Mouse (Mus musculus) layer of hippocampus, adult 9-10 months (tissue): ENCODE measurements around the gene Nutf2-ps1.
A peak's percentile ranks its signal among the peaks of the same experiment; 100 is the strongest.
"Not testable (repeated sequence)": the region's sequence is repeated elsewhere in the genome, so short reads cannot be mapped to it uniquely, and the experiment has no call there.

Experiments
- DNase-seq: peaks from one replicate; pipeline ENCODE4 v3.0.0; 2022; ENCODE audit warnings: low spot score

Gene Nutf2-ps1

DNA sequence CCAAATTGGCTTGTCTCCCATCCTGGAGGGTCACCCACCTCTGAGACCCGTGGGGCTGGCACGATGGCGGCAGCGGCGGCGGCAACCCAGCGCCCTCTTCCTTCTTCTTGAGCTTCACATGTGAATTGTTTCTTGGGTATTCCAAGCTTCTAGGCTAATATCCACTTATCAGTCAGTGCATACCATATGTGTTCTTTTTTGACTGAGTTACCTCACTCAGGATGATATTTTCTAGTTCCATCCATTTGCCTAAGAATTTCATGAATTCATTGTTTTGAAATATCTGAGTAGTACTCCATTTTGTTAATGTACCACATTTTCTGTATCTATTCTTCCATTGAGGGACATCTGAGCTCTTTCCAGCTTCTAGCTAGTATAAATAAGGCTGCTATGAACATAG is at the start of gene Nutf2-ps1:
TSS of gene Nutf2-ps1 (minus strand) at position 101 of the 400 bp plus-strand sequence.
- DNase-seq, result not testable (repeated sequence)

DNA sequence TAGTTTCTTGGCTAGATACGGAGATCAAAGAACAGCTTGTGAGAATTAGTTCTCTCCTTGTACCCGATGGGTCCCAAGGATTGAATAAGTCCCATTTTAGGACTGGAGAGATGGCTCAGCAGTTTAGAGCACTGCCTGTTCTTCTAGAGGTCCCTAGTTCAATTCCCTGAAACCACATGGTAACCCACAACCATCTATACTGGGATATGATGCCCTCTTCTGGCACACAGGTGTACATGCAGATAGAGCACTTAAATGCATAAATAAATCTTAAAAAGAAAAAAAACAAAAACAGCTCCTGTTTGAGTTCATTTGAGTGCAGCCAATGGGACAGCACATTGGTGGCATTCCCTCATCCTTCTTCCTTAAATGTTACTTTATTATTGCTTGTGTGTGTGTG is 49.2 kb upstream of the Nutf2-ps1 start:
- no peak for DNase-seq

- no peak for DNase-seq
Measured at GRCm38 (mm10) chr19:53621681-53622080, 32.8 kb upstream of the Nutf2-ps1 start.

GRCm38 (mm10) chr19:53608921-53609320 is 20.1 kb upstream of the Nutf2-ps1 start:
- no peak for DNase-seq

- DNase-seq, result no peak
Measured at GRCm38 (mm10) chr19:53601363-53601655, 12.4 kb upstream of the Nutf2-ps1 start.

- DNase-seq, result no peak
Measured at GRCm38 (mm10) chr19:53600549-53601362, 11.9 kb upstream of the Nutf2-ps1 start.

GRCm38 (mm10) chr19:53599757-53600539 is 11.1 kb upstream of the Nutf2-ps1 start, which contains the start of gene Smc3:
Gene Smc3 (plus strand): TSS chr19:53600398.
- peak; percentile 98 for DNase-seq

DNA sequence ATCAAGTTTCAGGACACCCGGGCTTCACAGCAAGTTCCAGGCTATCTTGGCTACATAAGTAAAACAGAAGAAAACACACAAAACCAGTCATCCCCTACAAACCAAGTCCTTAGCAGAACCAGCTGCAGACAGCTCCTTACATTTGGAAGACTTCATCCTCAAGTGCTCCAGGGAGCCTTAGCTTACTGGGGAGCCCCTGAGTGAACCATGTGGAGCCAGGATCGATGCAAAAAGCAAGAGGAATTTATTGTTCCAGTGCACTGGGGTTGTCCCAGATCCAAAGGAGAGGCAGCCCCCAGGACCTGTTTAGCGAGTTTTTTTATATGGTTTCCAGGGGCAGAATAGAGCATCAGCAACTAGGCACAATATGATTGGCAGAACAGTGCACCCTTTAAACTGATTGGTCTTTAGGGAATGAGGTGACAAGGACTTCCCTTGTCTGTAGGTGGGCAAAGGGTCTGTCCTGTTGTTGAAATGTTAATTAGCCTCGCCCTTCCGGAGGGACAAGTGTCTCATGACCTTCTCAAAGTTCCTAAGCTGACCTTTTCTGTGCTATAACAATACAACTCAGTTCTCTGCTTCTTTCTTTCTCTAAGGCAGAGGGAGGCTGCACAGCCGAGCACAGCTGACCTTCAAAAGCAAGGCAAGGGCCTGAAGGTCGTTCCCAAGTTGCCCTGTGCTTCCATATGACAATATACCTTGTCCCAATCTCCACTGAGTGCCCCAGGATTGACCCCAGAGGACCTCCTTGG is 8.0 kb upstream of the Nutf2-ps1 start:
- DNase-seq, result no peak

- not testable (repeated sequence) for DNase-seq
Measured at GRCm38 (mm10) chr19:53587686-53588085, 1.2 kb downstream of the Nutf2-ps1 start.

DNA sequence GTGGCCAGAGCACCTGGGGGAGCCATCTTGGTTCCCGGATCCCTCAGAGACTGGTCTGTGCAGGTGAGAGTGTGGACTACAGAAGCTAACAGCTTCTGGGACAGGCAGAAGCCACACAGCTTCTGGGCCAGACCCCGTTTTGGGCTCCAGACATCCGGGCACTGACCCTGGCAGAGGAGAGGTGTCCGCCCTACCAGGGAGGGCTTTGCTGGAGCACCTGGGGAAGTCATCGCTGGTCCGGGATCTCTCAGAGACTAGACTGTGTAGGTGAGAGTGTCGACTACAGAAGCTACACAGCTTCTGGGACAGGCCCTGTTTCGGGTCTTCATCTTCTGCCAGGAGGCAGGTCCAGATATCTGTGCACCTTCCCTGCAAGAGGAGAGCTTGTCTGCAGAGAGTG is 8.6 kb downstream of the Nutf2-ps1 start:
- not testable (repeated sequence) for DNase-seq

DNA sequence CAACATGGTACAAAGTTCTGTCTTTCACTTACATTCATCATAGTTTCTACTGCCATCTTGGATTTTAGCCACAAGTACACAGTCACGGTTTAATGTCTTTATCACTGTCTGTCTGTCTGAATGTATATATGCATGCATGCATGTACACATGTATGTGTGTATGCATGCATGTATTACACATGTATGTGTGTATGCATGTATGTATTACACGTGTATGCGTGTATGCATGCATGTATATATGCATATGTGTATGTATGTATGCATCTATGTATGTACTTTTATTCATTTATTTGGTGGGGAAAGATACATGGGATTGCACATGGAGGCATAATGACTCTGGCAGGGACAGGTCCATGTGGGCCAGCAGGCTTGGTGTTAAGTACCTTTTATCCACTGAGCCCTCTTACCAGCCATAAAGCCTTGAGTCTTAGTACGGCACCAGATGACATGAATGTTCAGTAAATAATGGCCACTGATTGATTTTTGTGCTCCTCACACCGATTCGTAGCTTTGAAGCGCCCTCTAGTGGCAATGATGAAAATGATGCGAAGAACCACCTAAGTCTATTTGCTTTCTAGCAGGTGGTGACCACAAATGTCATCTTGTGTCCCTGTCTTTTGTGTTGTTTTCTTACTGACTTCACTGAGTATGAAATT is 10.1 kb downstream of the Nutf2-ps1 start:
- DNase-seq, result peak; percentile 36

DNA sequence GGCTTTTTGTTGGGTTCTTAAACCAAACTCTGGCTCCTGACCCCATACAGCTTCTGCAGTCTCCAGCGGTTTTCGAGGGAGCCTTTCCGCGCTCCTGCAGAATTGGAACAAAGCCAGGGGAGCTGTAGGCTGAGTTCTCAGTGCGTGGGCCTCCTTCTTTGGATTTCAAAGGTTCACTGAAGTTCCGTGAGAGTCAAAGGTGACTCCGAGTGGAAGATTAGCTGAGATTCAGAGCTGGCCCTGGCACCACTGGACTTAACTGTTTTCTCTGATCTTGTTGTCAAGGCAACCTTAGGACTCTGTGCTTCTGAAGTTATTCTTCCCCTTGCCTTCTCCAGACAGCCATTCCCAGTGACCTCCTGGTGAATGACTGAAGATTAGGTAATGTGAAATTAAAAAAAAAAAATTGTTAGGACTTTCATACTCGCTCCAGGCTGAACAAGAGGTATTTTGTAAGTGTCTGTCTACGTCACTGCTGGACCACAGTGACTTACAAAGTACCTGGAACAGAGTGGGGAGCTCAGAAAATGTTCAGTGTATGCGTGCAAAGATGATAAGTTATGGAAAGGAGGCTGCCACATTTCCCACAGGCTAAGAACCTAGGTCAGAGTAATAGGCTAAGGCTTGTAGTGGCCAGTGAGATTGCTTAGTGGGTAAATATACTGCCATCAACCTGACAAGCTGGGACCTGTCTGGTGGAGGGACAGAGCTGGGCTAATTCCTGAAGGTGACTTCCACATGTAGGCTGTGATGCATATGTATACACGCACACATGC is 11.7 kb downstream of the Nutf2-ps1 start:
- no peak for DNase-seq

DNA sequence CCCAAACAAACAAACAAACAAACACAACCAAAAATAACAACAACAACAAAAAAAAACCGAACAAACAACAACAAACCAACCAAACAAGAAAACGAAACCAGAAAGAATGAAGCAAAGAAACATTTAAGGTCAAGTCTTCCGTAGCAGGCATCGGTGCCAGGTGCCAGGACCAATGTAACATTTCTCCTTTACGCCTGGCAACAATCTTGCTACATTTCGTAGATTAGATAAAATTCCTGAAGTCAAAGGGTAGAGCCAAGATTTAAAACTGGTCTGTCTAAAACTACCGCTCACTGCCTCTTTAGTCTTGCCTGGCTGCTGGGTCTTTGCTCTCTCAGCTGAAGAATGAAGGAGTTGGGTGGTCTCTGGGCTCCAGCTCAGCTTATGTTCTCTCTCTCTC is 12.8 kb downstream of the Nutf2-ps1 start:
- DNase-seq, result no peak

DNA sequence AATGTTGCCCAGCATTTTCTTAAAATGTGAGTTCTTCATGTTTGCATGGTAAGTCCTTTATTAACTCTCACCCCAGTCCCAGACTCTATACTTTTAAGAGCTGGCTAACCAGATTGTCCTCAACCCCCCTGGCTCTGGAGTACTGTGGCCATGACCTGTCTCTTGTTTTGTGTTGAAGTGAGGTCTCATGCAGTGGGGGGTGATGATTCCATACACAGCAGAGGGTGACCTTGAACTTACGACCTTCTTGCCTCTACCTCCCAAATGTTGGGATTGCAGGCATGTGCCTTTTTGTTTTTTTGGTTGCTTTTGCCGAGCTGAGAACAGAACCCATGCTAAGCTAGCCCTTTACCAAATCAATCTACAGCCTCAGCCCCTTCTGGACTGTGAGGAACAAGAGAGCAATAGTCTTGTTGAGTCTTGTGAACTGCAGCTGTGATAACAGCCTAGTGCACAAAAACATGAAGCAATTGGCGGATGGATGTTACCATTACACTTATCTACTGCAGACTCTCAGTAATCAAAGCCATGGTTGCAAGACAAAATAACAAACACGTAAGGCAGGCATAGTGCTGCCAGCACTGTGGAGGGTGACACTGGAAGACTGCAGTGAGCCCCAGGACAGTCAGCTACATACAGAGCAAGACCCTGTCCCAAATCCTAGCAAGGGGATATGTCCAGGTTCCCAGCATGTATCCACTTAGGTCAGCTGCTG is 13.4 kb downstream of the Nutf2-ps1 start:
- no peak for DNase-seq

DNA sequence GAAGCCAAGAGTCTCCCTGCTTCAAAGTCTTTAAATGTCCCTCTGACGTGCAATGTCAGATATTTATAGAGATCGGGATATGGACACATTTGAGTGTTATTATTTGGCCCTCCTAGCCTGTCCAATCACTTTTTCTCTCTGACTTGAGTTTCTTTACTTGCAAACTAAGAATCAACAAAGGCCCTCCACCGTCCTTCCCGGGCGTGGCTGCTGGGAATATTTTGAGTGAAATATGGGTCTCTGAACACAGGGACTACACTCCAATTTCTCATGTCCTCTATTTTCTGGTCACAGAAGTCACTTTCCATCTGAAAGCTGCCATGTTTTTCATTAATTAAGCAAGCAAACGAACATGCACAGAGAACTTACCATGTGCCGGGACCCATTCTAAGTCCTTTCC is 14.3 kb downstream of the Nutf2-ps1 start:
- no peak for DNase-seq

- no peak for DNase-seq
Measured at GRCm38 (mm10) chr19:53574131-53574530, 14.7 kb downstream of the Nutf2-ps1 start.

DNA sequence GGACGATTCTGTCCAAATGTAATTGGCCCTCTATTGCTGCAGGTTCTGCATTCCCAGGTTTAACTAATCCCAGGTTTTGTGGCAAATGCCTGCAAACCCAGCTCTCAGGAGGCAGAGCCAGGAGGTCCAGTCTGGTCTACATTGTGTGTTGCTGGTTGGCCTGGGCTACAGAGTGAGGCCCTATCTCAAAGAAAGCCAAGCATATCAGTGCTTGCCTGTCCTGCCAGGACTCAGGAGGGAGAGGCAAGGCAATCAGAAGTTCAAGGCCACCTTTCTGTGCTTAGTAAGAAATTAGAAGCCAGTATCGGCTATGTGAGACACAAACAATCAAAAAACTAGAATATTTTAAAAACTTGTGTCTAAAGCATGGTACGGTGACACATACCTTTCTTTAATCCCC is 15.7 kb downstream of the Nutf2-ps1 start:
- no peak for DNase-seq

- DNase-seq, result no peak
Measured at GRCm38 (mm10) chr19:53572607-53573006, 16.3 kb downstream of the Nutf2-ps1 start.

DNA sequence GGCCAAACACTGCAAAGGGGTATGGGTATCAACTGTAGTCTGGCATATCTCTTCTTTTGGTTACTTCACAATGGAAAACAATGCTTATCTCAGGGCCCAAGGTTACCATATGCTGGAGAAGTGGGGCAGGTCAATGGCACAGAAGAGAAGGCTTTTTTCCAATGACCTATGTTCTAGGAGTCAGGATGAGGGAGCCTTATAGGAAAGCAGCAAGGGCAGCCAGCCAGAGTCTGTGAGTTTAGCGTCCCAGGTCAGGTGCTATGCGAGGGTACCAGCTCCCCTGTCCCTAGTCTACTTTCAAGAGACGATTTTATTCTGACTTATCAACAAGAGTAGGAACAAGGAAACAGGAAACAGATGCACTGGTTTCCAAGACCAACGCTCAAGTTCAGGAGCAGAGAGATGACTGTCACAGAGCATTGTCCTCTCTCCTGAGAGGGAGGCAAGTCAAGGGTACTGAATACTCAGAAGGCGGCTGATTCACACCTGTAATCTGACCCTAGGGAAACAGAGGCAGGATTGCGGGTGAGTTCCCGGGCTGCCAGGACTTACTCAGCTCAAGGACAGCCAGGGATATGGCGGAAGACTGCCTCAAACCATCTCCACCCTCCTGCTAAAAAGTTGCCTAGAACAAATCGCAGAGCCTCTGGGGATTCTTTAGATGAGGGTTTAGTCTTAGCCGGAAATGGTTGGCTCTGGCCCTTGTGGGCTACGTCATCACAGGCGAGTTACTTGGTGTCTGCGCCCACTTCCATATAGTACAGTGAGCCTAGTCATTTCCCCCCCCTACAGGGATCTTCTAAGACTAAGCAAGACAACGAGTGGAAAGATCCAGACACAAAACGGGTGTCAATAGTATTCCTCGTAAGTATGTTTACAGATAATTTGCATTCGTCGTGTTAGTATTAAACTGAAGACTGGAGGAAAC is 17.1 kb downstream of the Nutf2-ps1 start:
- no peak for DNase-seq

DNA sequence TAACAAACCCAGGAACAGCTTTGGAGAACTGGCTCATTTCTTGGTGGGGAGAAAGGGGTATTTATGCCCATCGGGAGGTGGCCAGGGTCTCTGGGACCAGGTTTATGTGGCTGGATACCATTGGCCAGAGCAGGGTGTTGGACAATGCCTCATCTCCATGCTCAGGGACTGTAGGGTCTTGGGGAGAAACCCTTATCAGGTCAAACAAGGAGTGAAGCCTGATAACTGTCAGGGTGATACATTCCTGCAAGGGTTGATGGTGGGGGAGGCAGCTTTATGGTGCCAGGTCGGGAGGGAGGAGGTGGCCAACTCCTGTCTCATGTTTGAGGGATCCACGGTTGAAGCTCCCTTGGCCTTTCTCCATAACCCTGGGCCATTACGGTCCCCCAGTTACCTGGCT is 17.8 kb downstream of the Nutf2-ps1 start:
- no peak for DNase-seq
